Mouse (Mus musculus) heart, embryonic 12.5 days (tissue): ENCODE measurements around the gene Rab3gap2. TPM values are rescaled to one million over a fixed set of nuclear protein-coding genes. Genes with fewer than 3 reads are reported as not detected.
A peak's percentile ranks its signal among the peaks of the same experiment; 100 is the strongest.

Experiments
- ATAC-seq: fragments of 200-750 bp; cut with Nextera tagmentation; 2 replicates; pipeline ENCODE4 v1.8.0; 2017; ENCODE audit warnings: moderate TSS enrichment, moderate library complexity; ENCODE audit not compliant: insufficient number of reproducible peaks, low FRiP score
- H3K27ac ChIP-seq: fragments of 300-500 bp; sonication (generic); 2 replicates; pipeline ENCODE4 v1.5.1; 2016; ENCODE audit warnings: mild to moderate bottlenecking, moderate library complexity; ENCODE audit not compliant: poor library complexity, severe bottlenecking
- H3K27me3 ChIP-seq: fragments of 300-500 bp; sonication (generic); replicated peaks from 2 replicates; pipeline ENCODE4 v1.6.1; 2016; ENCODE audit warnings: mild to moderate bottlenecking, moderate library complexity
- H3K36me3 ChIP-seq: fragments of 300-500 bp; sonication (generic); 2 replicates; pipeline ENCODE4 v1.6.1; 2016; ENCODE audit warnings: mild to moderate bottlenecking, moderate library complexity
- H3K4me1 ChIP-seq: fragments of 300-500 bp; sonication (generic); replicated peaks from 2 replicates; pipeline ENCODE4 v1.6.1; 2016; ENCODE audit warnings: mild to moderate bottlenecking
- H3K4me2 ChIP-seq: fragments of 300-500 bp; sonication (generic); 2 replicates; pipeline ENCODE4 v1.6.1; 2016; ENCODE audit warnings: mild to moderate bottlenecking, moderate library complexity
- H3K4me3 ChIP-seq: fragments of 300-500 bp; sonication (generic); 2 replicates; pipeline ENCODE4 v1.5.1; 2016; ENCODE audit warnings: mild to moderate bottlenecking
- H3K9ac ChIP-seq: fragments of 300-500 bp; sonication (generic); 2 replicates; pipeline ENCODE4 v1.6.1; 2016; ENCODE audit warnings: mild to moderate bottlenecking, moderate library complexity
- H3K9me3 ChIP-seq: fragments of 300-500 bp; sonication (generic); replicated peaks from 2 replicates; pipeline ENCODE4 v1.6.1; 2016; ENCODE audit warnings: mild to moderate bottlenecking, moderate library complexity
- WGBS: fragments of 180-500 bp; shearing (Covaris S2); methylation state at CpG from one replicate; pipeline ENCODE4 v1.1.7; 2016; 5-methylcytosine and 5-hydroxymethylcytosine counted together
- polyA plus RNA-seq: library from polyadenylated mRNA; unstranded; fragments of >200 nt; fragmentation: Nextera tagmentation; extraction: Ambion mirVana; gene quantifications from 2 replicates; pipeline ENCODE4 v1.2.1, GENCODE M21; 2016

The Rab3gap2 gene
- polyA plus RNA-seq, 1 experiment from 2014 or later: 19.1 TPM

DNA sequence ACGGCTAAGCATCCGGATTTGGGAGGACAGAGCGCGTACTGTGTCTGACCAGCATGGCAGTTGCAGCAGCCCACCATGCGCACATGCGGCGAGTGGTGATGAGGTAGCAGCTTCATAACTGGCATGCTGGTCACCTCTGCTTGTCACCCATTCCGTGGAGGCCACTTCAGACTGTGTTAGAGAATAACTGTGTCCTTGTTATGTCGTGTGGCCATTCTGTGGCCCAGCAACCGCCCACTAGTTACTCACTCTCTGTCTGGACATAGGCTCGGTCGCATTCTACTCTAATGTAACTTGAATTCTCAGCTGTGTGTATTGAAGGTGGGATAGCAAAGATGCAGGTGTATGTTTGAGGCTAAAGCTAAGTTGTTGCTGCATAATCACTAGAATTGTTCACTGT lies 51.4 kb downstream of the Rab3gap2 start:
- Histone ChIP-seq H3K36me3 (peaks cover 50% of the 10 kb centered on the region), H3K9me3 (no peaks in the 10 kb centered on the region), H3K27me3 (no peaks in the 10 kb centered on the region), H3K4me3 (no peak overlapping the region), H3K4me2 (no peak overlapping the region), H3K9ac (no peak overlapping the region), H3K4me1 (peaks cover 33% of the 10 kb centered on the region), H3K27ac (no peak overlapping the region)
- 84% methylated on average over 12 of the region's 12 CpGs for WGBS
- ATAC-seq: no peak

DNA sequence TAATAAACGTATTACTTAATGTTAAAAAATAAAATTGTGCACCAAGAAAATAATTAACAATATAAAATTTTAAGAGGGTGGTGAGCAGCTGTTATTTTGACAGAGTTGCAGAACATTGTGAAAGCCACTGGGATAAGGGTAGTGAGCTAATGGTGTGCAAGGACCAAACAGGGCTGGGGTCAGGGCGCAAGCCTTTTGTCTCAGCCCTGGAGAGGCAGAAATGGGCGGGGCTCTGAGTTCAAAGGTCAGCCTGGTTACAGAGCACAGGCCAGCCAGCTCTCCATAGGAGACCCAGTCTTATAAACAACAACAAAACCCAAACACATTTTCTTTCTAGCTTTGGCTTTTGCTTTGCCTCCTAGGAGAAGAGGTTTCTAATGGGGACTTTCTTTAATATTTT lies 52.8 kb downstream of the Rab3gap2 start:
- Histone ChIP-seq H3K4me2 (no peak overlapping the region), H3K27me3 (no peaks in the 10 kb centered on the region), H3K27ac (no peak overlapping the region), H3K4me3 (no peak overlapping the region), H3K36me3 (peaks cover 51% of the 10 kb centered on the region), H3K9ac (no peak overlapping the region), H3K9me3 (no peaks in the 10 kb centered on the region), H3K4me1 (peaks cover 28% of the 10 kb centered on the region)
- ATAC-seq: no peak
- 58% methylated on average over 3 of the region's 3 CpGs for WGBS

DNA sequence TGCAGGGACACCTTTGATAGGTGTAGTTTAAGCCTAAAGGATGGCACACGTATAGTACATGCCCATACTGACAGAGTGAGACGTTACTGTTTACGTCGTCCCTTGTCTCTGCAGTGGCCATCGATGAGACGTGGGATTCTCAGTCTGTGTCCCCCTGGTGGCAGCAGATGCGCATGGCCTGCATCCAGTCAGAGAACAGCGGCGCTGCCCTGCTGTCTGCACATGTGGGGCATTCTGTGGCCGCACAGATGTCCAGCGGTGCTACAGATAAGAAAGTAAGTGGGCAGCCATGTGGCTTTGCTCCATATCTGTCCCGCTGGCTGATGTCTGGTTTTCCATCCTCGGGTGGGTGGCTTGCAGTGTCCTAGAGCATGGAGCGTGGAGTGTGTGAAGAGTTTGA lies 58.6 kb downstream of the Rab3gap2 start:
- no peak overlapping the region for H3K4me3 ChIP-seq
- no peaks in the 10 kb centered on the region for H3K9me3 ChIP-seq
- peaks cover 10% of the 10 kb centered on the region for H3K4me1 ChIP-seq
- H3K4me2 ChIP-seq: no peak overlapping the region
- 30% methylated on average over 14 of the region's 14 CpGs for WGBS
- no peaks in the 10 kb centered on the region for H3K27me3 ChIP-seq
- peak; percentile 51 for ATAC-seq
- H3K36me3 ChIP-seq: peaks cover 71% of the 10 kb centered on the region
- no peak overlapping the region for H3K9ac ChIP-seq
- H3K27ac ChIP-seq: no peak overlapping the region

DNA sequence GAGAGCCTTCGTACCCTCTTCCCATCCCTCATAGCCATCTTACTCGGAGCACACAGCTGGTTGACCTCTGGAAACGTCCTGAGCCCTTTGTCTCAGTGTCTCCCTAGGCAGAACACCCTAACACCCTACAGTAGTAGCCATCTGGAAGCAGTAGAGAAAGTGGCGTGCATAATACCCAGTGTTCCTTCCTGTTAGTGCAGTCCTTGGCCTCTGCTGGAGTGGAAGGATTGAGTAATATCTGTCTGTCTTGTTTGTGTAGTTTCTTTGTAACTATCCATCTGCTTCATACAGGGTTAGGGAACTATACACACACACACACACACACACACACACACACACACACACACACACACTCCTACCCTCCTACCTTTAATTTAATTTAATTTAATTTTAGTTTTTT lies 64.8 kb downstream of the Rab3gap2 start:
- Histone ChIP-seq H3K4me3 (no peak overlapping the region), H3K27ac (no peak overlapping the region), H3K4me1 (no peaks in the 10 kb centered on the region), H3K9ac (no peak overlapping the region), H3K36me3 (peaks cover 85% of the 10 kb centered on the region), H3K27me3 (no peaks in the 10 kb centered on the region), H3K4me2 (no peak overlapping the region), H3K9me3 (0 out of 2 replicates have a peak, but pooled peaks cover 2% of the 10 kb centered on the region)
- no peak for ATAC-seq
- WGBS: 79% methylated on average over 4 of the region's 4 CpGs

DNA sequence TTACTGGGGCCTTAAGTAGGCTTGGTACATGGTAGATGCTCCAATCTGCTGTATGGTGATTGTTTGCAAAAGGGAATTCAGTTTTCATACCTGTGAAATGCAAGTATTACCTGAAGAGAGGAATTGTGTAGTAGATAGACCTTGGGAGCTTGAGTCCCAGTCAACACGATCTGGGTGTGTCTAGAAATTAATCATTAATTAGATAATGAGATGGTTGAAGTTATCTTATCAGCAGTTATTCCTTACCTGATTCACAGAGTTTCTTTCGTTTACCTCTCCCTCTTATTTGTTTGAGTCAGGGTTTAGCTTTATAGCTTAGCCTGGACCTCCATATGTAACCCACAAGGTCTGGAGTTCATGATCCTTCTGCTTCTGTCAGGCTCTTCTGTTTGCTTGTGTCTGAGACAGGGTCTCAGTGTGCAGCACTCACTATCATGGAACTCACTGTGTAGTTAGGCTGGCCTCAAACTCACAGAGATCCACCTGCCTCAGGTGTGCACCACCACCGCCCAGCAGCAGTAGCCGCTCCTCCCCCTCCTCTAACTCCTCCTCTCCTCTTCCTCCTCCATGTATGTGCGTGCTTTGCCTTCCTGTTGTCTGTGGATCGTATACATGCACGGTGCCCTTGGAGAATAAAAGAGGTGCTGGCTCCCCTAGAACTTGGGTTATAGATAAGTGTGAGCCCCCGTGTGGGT lies 66.6 kb downstream of the Rab3gap2 start:
- H3K4me2 ChIP-seq: no peak overlapping the region
- WGBS: 91% methylated on average over 8 of the region's 8 CpGs
- no peak for ATAC-seq
- no peak overlapping the region for H3K27ac ChIP-seq
- H3K4me3 ChIP-seq: no peak overlapping the region
- H3K36me3 ChIP-seq: peaks cover 76% of the 10 kb centered on the region
- H3K27me3 ChIP-seq: no peaks in the 10 kb centered on the region
- no peak overlapping the region for H3K9ac ChIP-seq
- H3K9me3 ChIP-seq: 0 out of 2 replicates have a peak, but pooled peaks cover 2% of the 10 kb centered on the region
- peaks cover 10% of the 10 kb centered on the region; the same call in 1 of the 2 replicates for H3K4me1 ChIP-seq

DNA sequence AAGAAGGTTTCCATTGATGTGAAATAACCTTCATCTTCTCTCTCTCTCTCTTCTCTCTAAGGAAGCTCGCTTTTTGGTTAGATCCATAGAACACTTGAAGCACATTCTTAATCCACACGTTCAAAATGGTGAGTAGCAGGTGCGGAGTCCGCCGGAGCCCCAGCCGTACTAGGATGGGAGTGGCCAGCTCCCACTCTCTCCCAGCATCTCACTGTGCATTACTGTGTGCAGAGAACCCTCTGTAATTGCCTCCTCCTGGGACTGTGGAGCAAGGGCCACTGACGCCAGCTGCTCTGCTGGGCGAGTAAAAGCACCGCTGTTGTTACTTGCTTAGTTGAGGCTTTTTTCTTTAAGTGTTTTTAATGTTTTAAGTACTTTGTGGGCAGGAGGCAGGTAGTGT lies 67.5 kb downstream of the Rab3gap2 start:
- H3K4me1 ChIP-seq: peaks cover 14% of the 10 kb centered on the region; the same call in 1 of the 2 replicates
- H3K36me3 ChIP-seq: peaks cover 77% of the 10 kb centered on the region
- no peaks in the 10 kb centered on the region for H3K27me3 ChIP-seq
- 91% methylated on average over 9 of the region's 9 CpGs for WGBS
- no peak overlapping the region for H3K9ac ChIP-seq
- H3K4me3 ChIP-seq: no peak overlapping the region
- H3K9me3 ChIP-seq: 0 out of 2 replicates have a peak, but pooled peaks cover 2% of the 10 kb centered on the region
- H3K4me2 ChIP-seq: no peak overlapping the region
- no peak overlapping the region for H3K27ac ChIP-seq
- ATAC-seq: no peak

DNA sequence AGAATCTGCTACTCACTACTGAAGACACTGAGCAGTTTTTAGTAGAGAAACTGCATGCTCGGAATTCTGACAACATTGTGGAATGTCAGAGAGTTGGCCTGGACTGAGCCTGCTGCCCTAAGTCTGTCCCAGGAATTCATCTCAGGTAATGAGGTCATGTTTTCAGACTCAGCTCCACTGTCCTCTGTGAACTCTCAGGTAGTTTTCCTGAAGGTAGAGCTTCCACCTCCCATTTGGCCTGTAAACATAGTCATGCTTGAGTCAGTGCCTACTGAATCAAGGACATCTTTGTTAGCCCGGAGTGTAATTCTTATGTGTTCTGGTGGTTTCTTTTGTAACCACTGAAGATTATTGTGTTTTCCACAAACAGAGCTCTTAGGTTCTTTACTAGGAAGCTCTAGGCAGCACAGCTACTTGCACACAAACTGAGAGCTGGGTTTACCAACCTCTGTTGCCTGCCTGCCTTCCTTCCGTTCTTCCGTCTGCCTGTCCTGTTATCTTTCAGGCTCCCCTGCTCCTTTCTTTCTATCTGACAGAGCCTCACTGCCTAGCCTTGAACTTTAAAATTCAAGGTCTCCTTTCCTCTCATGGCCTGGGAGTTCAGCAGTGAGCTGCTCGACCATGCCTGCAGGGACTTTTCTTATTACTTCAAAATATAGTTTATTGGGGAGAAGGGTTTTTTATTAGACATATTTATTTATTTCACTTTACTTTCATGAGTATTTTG lies 71.1 kb downstream of the Rab3gap2 start:
- Histone ChIP-seq H3K4me1 (peaks cover 14% of the 10 kb centered on the region; the same call in 1 of the 2 replicates), H3K27ac (no peak overlapping the region), H3K4me3 (no peak overlapping the region), H3K27me3 (no peaks in the 10 kb centered on the region), H3K9ac (no peak overlapping the region), H3K9me3 (0 out of 2 replicates have a peak, but pooled peaks cover 2% of the 10 kb centered on the region), H3K4me2 (no peak overlapping the region), H3K36me3 (peaks cover 80% of the 10 kb centered on the region)
- WGBS: 54% methylated on average over 5 of the region's 5 CpGs
- no peak for ATAC-seq

DNA sequence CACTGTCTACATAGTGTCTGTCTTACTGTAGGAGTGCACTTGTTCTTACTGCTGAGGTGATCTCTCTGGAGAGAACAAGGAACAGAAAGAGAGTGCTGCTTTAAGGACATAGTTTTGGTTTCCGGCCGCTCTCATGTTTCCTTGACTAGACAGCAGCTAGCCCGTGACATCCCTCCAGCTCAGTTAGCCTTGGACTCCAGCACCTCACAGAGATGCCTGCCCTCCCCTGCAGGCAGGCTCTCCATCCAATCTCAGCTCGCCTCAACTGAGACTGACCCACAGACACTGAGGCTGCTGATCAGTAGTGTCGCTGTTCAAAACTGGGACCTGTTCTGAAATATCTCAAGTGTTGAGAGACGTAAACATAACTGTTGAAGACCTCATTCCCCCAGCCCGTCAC lies 72.1 kb downstream of the Rab3gap2 start:
- H3K4me3 ChIP-seq: no peak overlapping the region
- 0 out of 2 replicates have a peak, but pooled peaks cover 2% of the 10 kb centered on the region for H3K9me3 ChIP-seq
- peaks cover 82% of the 10 kb centered on the region for H3K36me3 ChIP-seq
- no peak for ATAC-seq
- peaks cover 14% of the 10 kb centered on the region; the same call in 1 of the 2 replicates for H3K4me1 ChIP-seq
- H3K4me2 ChIP-seq: no peak overlapping the region
- no peak overlapping the region for H3K9ac ChIP-seq
- no peak overlapping the region for H3K27ac ChIP-seq
- WGBS: 71% methylated on average over 7 of the region's 7 CpGs
- no peaks in the 10 kb centered on the region for H3K27me3 ChIP-seq

DNA sequence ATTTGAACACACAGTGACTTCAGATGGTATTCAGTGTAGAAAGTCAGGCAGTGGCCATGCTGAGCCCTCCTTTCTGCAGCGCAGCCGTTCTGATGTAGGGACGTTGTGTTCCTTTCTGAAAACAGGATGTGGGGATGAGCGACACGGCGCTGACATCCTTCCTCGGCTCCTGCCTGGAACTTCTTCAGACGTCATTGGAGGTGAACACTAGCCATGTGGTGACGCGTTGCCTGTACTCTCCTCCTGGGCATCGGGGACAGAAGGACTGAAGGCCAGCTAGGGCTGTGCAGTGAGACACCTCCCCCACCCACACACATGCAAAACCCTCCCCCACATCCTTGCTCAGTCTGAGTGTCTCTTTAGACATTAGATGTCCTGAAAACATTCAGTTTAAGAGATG lies 73.1 kb downstream of the Rab3gap2 start:
- Histone ChIP-seq H3K36me3 (peaks cover 77% of the 10 kb centered on the region), H3K4me1 (peaks cover 14% of the 10 kb centered on the region; the same call in 1 of the 2 replicates), H3K4me2 (no peak overlapping the region), H3K27ac (no peak overlapping the region), H3K9me3 (0 out of 2 replicates have a peak, but pooled peaks cover 2% of the 10 kb centered on the region), H3K4me3 (no peak overlapping the region), H3K9ac (no peak overlapping the region), H3K27me3 (no peaks in the 10 kb centered on the region)
- no peak for ATAC-seq
- WGBS: 67% methylated on average over 11 of the region's 11 CpGs

DNA sequence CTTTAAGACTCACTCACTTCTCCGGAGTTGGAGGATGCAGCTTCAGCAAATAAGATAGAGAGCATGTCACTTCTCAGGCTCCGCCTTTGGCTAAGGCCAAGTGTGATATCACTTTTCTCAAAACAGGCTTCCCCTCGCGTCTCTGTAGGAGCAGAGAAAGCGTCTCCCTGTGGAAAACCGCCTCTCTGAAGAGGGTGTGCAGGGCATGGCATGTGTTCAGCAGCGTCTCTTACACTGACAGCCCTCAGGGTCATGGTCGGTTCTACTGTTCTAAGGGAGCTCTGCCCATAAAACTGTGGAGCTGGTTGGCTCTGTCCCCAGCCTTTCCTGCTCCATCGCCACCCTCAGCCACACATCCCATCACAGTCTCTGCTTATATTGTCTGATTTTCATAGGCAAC lies 75.4 kb downstream of the Rab3gap2 start:
- no peak for ATAC-seq
- H3K27ac ChIP-seq: no peak overlapping the region
- H3K4me3 ChIP-seq: no peak overlapping the region
- H3K36me3 ChIP-seq: peaks cover 79% of the 10 kb centered on the region
- no peaks in the 10 kb centered on the region for H3K27me3 ChIP-seq
- no peak overlapping the region for H3K9ac ChIP-seq
- WGBS: 60% methylated on average over 9 of the region's 9 CpGs
- H3K4me1 ChIP-seq: peaks cover 16% of the 10 kb centered on the region
- H3K4me2 ChIP-seq: no peak overlapping the region
- no peaks in the 10 kb centered on the region for H3K9me3 ChIP-seq

DNA sequence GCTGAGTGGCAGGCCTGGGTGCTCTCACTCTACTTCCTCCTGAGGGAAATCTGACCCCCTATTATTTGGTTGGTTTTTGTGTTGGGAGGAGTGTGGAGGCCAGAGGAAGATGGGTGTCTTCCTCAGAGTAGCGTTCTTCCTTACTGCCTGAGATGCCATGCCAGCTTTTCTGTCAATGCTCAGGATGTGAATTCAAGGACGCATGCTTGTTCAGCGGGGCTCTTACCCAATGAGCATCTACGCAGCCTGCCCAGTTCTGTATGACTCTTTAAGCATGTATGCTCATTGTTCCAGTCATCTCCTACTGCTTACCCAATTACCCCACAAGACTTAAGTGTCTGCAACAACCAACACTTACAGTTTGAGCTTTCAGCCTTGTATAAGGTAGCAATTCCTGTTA lies 76.7 kb downstream of the Rab3gap2 start:
- no peak overlapping the region for H3K4me2 ChIP-seq
- no peak overlapping the region for H3K4me3 ChIP-seq
- 93% methylated on average over 4 of the region's 4 CpGs for WGBS
- peaks cover 75% of the 10 kb centered on the region for H3K36me3 ChIP-seq
- peaks cover 14% of the 10 kb centered on the region for H3K4me1 ChIP-seq
- no peak overlapping the region for H3K27ac ChIP-seq
- H3K9ac ChIP-seq: no peak overlapping the region
- H3K27me3 ChIP-seq: no peaks in the 10 kb centered on the region
- H3K9me3 ChIP-seq: no peaks in the 10 kb centered on the region
- no peak for ATAC-seq
